ENCODE assay signal across 8 mouse cellular contexts in genomic region chr11:98748506-98749416, GRCm38 (mm10). TPM values are rescaled to one million over a fixed set of nuclear protein-coding genes. Genes with fewer than 3 reads are reported as not detected.
A peak's percentile ranks its signal among the peaks of the same experiment; 100 is the strongest.
DNase-seq lines count a peak whose midpoint lies in the region; ATAC-seq lines count a peak whose summit lies in the region.

No protein-coding gene starts in this region.

- intact Hi-C loops in heart, postnatal 10 days (cut with DNase I): no loop called here

- H3K9me3 ChIP-seq in liver, embryonic 12.5 days (replicated peaks): no peaks in the 10 kb centered on the region
- H3K9me3 ChIP-seq in neural tube, embryonic 13.5 days: no peaks in the 10 kb centered on the region

- DNase-seq in layer of hippocampus, postnatal 10 days (ENCODE audit: low spot score in 2 of 2): peak; percentile 66 to 77
- DNase-seq in layer of hippocampus, adult 9-10 months (ENCODE audit: low spot score): no peak
- DNase-seq in heart, postnatal 10 days: peak; percentile 45 to 60
- no peak for DNase-seq in urinary bladder, postnatal 14 days (ENCODE audit: low spot score)
- no peak for DNase-seq in right cerebral cortex, adult 18-20 months

- ATAC-seq in common myeloid progenitor, adult 5-6 weeks (replicated peaks; ENCODE audit: low read depth, poor library complexity, severe bottlenecking): peak; percentile 23; the same call in 1 of the 2 replicates
- ATAC-seq in liver, embryonic 12.5 days: no peak
- peak; percentile 38; the same call in 1 of the 2 replicates for ATAC-seq in neural tube, embryonic 13.5 days (ENCODE audit: low read depth)

- peak overlapping the region; percentile 64 for H3K9ac ChIP-seq in liver, embryonic 12.5 days
- H3K9ac ChIP-seq in neural tube, embryonic 13.5 days: peak overlapping the region; percentile 76

- 39% methylated on average over 15 of the region's 15 CpGs for WGBS in liver, embryonic 12.5 days (ENCODE audit: insufficient replicate concordance)
- WGBS in neural tube, embryonic 13.5 days: 11% methylated on average over 15 of the region's 15 CpGs

- no peak overlapping the region for H3K4me3 ChIP-seq in liver, embryonic 12.5 days
- peak overlapping the region; percentile 25 for H3K4me3 ChIP-seq in neural tube, embryonic 13.5 days

- H3K36me3 ChIP-seq in liver, embryonic 12.5 days: peaks cover 13% of the 10 kb centered on the region
- peaks cover 8% of the 10 kb centered on the region for H3K36me3 ChIP-seq in neural tube, embryonic 13.5 days

- no peaks in the 10 kb centered on the region for H3K27me3 ChIP-seq in liver, embryonic 12.5 days (replicated peaks)
- no peaks in the 10 kb centered on the region for H3K27me3 ChIP-seq in neural tube, embryonic 13.5 days

- H3K4me1 ChIP-seq in liver, embryonic 12.5 days: peaks cover 100% of the 10 kb centered on the region
- peaks cover 99% of the 10 kb centered on the region for H3K4me1 ChIP-seq in neural tube, embryonic 13.5 days (replicated peaks)

- peak overlapping the region; percentile 95 for H3K27ac ChIP-seq in liver, embryonic 12.5 days
- H3K27ac ChIP-seq in neural tube, embryonic 13.5 days (replicated peaks): peak overlapping the region; percentile 98

- H3K4me2 ChIP-seq in liver, embryonic 12.5 days: peak overlapping the region; percentile 74
- H3K4me2 ChIP-seq in neural tube, embryonic 13.5 days: peak overlapping the region; percentile 96

RNA-seq across cellular contexts. Expression of gene Thra, which starts 8.3 kb away (rescaled TPM):
- total RNA-seq in layer of hippocampus, postnatal 10 days (2021): 1,000 to 10,000 TPM; 1,331 to 1,411 TPM
- 23.6 and 33.2 TPM in 2 replicates for total RNA-seq in common myeloid progenitor, adult 5-6 weeks (2017)
- total RNA-seq in heart, postnatal 10 days (2021): 100 to 1,000 TPM; 172 to 190 TPM
- 13.0 and 13.3 TPM in 2 replicates for polyA plus RNA-seq in liver, embryonic 12.5 days (2016; fragmentation: Nextera tagmentation; extraction: Ambion mirVana)
- 89.5 and 94.4 TPM in 2 replicates for polyA plus RNA-seq in neural tube, embryonic 13.5 days (2015; fragmentation: Nextera tagmentation; extraction: Ambion mirVana)

RNA-seq across cellular contexts. Expression of gene Med24, which starts 19.5 kb away (rescaled TPM):
- total RNA-seq in layer of hippocampus, postnatal 10 days (2021): 100 to 1,000 TPM in 1 of 2 experiments, 10 to 100 TPM in 1; 93.8 to 103 TPM
- 39.5 and 43.7 TPM in 2 replicates for total RNA-seq in common myeloid progenitor, adult 5-6 weeks (2017)
- total RNA-seq in heart, postnatal 10 days (2021): 10 to 100 TPM; 44.9 to 52.1 TPM
- 42.0 and 43.7 TPM in 2 replicates for polyA plus RNA-seq in liver, embryonic 12.5 days (2016; fragmentation: Nextera tagmentation; extraction: Ambion mirVana)
- 62.3 and 69.1 TPM in 2 replicates for polyA plus RNA-seq in neural tube, embryonic 13.5 days (2015; fragmentation: Nextera tagmentation; extraction: Ambion mirVana)

RNA-seq across cellular contexts. Expression of gene Nr1d1, which starts 26.4 kb away (rescaled TPM):
- 10 to 100 TPM; 39.1 to 41.5 TPM for total RNA-seq in layer of hippocampus, postnatal 10 days (2021)
- 0.58 and 1.6 TPM in 2 replicates for total RNA-seq in common myeloid progenitor, adult 5-6 weeks (2017)
- total RNA-seq in heart, postnatal 10 days (2021): 10 to 100 TPM; 31.1 to 32.7 TPM
- 1.3 and 1.4 TPM in 2 replicates for polyA plus RNA-seq in liver, embryonic 12.5 days (2016; fragmentation: Nextera tagmentation; extraction: Ambion mirVana)
- 3.4 and 3.6 TPM in 2 replicates for polyA plus RNA-seq in neural tube, embryonic 13.5 days (2015; fragmentation: Nextera tagmentation; extraction: Ambion mirVana)

RNA-seq across cellular contexts. Expression of gene Msl1, which starts 46.6 kb away (rescaled TPM):
- 100 to 1,000 TPM; 147 to 157 TPM for total RNA-seq in layer of hippocampus, postnatal 10 days (2021)
- total RNA-seq in common myeloid progenitor, adult 5-6 weeks (2017): 72.8 and 88.2 TPM in 2 replicates
- total RNA-seq in heart, postnatal 10 days (2021): 10 to 100 TPM; 70.3 to 83.4 TPM
- 11.5 and 11.7 TPM in 2 replicates for polyA plus RNA-seq in liver, embryonic 12.5 days (2016; fragmentation: Nextera tagmentation; extraction: Ambion mirVana)
- polyA plus RNA-seq in neural tube, embryonic 13.5 days (2015; fragmentation: Nextera tagmentation; extraction: Ambion mirVana): 31.5 and 33.2 TPM in 2 replicates

RNA-seq across cellular contexts. Expression of gene Csf3, which starts 47.7 kb away (rescaled TPM):
- total RNA-seq in layer of hippocampus, postnatal 10 days (2021): not detected
- total RNA-seq in common myeloid progenitor, adult 5-6 weeks (2017): not detected in 2 replicates
- total RNA-seq in heart, postnatal 10 days (2021): not detected
- not detected in 2 replicates for polyA plus RNA-seq in liver, embryonic 12.5 days (2016; fragmentation: Nextera tagmentation; extraction: Ambion mirVana)
- polyA plus RNA-seq in neural tube, embryonic 13.5 days (2015; fragmentation: Nextera tagmentation; extraction: Ambion mirVana): not detected in 2 replicates

Comparison
In these comparisons a context has a peak if more than half of its experiments do, and no peak if none do; other contexts are left out.
1. DNase-seq: peak in layer of hippocampus, postnatal 10 days (2 of 2) and heart, postnatal 10 days (2 of 2); none in layer of hippocampus, adult 9-10 months (single experiment), urinary bladder, postnatal 14 days (single experiment) and right cerebral cortex, adult 18-20 months (single experiment).
2. RNA of gene Thra, which starts 8.3 kb away (total RNA-seq): 1,331 to 1,411 TPM in layer of hippocampus, postnatal 10 days; 172 to 190 TPM in heart, postnatal 10 days and 23.6 to 33.2 TPM in common myeloid progenitor, adult 5-6 weeks; every median in the first group is over 4 times any median in the second.
3. RNA of gene Nr1d1, which starts 26.4 kb away (total RNA-seq): 39.1 to 41.5 TPM in layer of hippocampus, postnatal 10 days and 31.1 to 32.7 TPM in heart, postnatal 10 days; 0.58 to 1.6 TPM in common myeloid progenitor, adult 5-6 weeks; every median in the first group is over 10 times any median in the second.